Mouse (Mus musculus): ENCODE results near the gene Aph1c. TPM values are rescaled to one million over a fixed set of nuclear protein-coding genes. Genes with fewer than 3 reads are reported as not detected.
"Not testable (repeated sequence)": the region's sequence is repeated elsewhere in the genome, so short reads cannot be mapped to it uniquely, and the experiment has no call there.

The Aph1c gene
- total RNA-seq, 2 experiments from 2014 or later = 9.6 to 10.4 TPM

- no peak for DNase-seq (ENCODE audit: low spot score in 2 of 2)
These were observed 675 bp downstream of the Aph1c start for GRCm38 (mm10) chr9:66833851-66834250.

- DNase-seq (ENCODE audit: low spot score in 2 of 2) = no peak
These were observed 2.1 kb downstream of the Aph1c start for GRCm38 (mm10) chr9:66832366-66832908.

- DNase-seq (ENCODE audit: low spot score in 2 of 2) = no peak
These were observed 8.5 kb downstream of the Aph1c start for GRCm38 (mm10) chr9:66825990-66826389.

- DNase-seq (ENCODE audit: low spot score in 2 of 2) = not testable (repeated sequence)
These were observed 12.3 kb downstream of the Aph1c start for GRCm38 (mm10) chr9:66822255-66822654.

GRCm38 (mm10) chr9:66820996-66821395, 13.5 kb downstream of the Aph1c start:
- DNase-seq (ENCODE audit: low spot score in 2 of 2) = no peak

GRCm38 (mm10) chr9:66813392-66813791, 21.1 kb downstream of the Aph1c start:
- DNase-seq (ENCODE audit: low spot score in 2 of 2) = no peak

GRCm38 (mm10) chr9:66805951-66806350, 28.6 kb downstream of the Aph1c start:
- DNase-seq (ENCODE audit: low spot score in 2 of 2) = not testable (repeated sequence)

GRCm38 (mm10) chr9:66801947-66802346, 32.6 kb downstream of the Aph1c start:
- no peak for DNase-seq (ENCODE audit: low spot score in 2 of 2)

GRCm38 (mm10) chr9:66796739-66797138, 37.8 kb downstream of the Aph1c start, which contains the start of gene Gm10647:
TSS of gene Gm10647 (plus strand) at chr9:66797039.
- no peak for DNase-seq (ENCODE audit: low spot score in 2 of 2)

- peak; percentile 84 to 88 for DNase-seq (ENCODE audit: low spot score in 2 of 2)
These were observed 38.8 kb downstream of the Aph1c start, which contains the start of gene Aph1b for GRCm38 (mm10) chr9:66795464-66796324. TSS of gene Aph1b (minus strand) at chr9:66795490.

GRCm38 (mm10) chr9:66794629-66795463, 39.7 kb downstream of the Aph1c start:
- DNase-seq (ENCODE audit: low spot score in 2 of 2) = no peak

- no peak for DNase-seq (ENCODE audit: low spot score in 2 of 2)
These were observed 46.7 kb downstream of the Aph1c start for GRCm38 (mm10) chr9:66787821-66788220.

- DNase-seq (ENCODE audit: low spot score in 2 of 2) = not testable (repeated sequence)
These were observed 50.0 kb downstream of the Aph1c start for GRCm38 (mm10) chr9:66784552-66784951.

- no peak for DNase-seq (ENCODE audit: low spot score in 2 of 2)
These were observed 63.8 kb downstream of the Aph1c start for GRCm38 (mm10) chr9:66770701-66771100.

- DNase-seq (ENCODE audit: low spot score in 2 of 2) = peak in 1 of 2 experiments; percentile 14
These were observed 65.3 kb downstream of the Aph1c start for GRCm38 (mm10) chr9:66769275-66769674.

- no peak for DNase-seq (ENCODE audit: low spot score in 2 of 2)
These were observed 65.8 kb downstream of the Aph1c start for GRCm38 (mm10) chr9:66768721-66769120.

Other genes starting within 250 kb of the Aph1c start
- gene Usp3, start 241.6 kb downstream of the Aph1c start, total RNA-seq (2021) = 10 to 100 TPM; 60.0 to 71.8 TPM
- gene Car12, start 121.0 kb downstream of the Aph1c start, total RNA-seq (2021) = 10 to 100 TPM in 1 of 2 experiments, 1 to 10 TPM in 1; 1.9 to 21.5 TPM
- 1 to 10 TPM; 6.0 to 6.8 TPM for gene Aph1b, start 39.2 kb downstream of the Aph1c start, total RNA-seq (2021)
- under 1 TPM; 0.36 to 0.45 TPM for gene Gm10647, start 37.7 kb downstream of the Aph1c start, total RNA-seq (2021)
- gene Rab8b, start 85.0 kb upstream of the Aph1c start, total RNA-seq (2021) = 10 to 100 TPM; 27.5 to 28.2 TPM
- gene Rps27l, start 111.4 kb upstream of the Aph1c start, total RNA-seq (2021) = 100 to 1,000 TPM; 301 to 308 TPM
- gene Lactb, start 140.8 kb upstream of the Aph1c start, total RNA-seq (2021) = 10 to 100 TPM; 14.5 TPM
- 100 to 1,000 TPM; 322 to 392 TPM for gene Tpm1, start 214.7 kb upstream of the Aph1c start, total RNA-seq (2021)